Mouse (Mus musculus): ENCODE results near the gene Babam2.

- TF ChIP-seq CTCF (IDR thresholded peaks at IDR 0.05; ENCODE audit: low read depth) (no peak), EP300 (IDR thresholded peaks at IDR 0.05; ENCODE audit: low read depth) (no peak)
These were observed 375.4 kb downstream of the Babam2 start for GRCm38 (mm10) chr5:32072877-32073276.
